Mouse (Mus musculus) inflammation-experienced regulatory T-cells, adult 16 weeks (primary cell): ENCODE measurements around the gene Hoxd4. TPM values are rescaled to one million over a fixed set of nuclear protein-coding genes. Genes with fewer than 3 reads are reported as not detected.

ENCODE experiments used
- polyA plus RNA-seq: library from polyadenylated mRNA; unstranded; fragments of 100-300 nt; shearing (Covaris generic); gene quantifications from one replicate; pipeline ENCODE4 v1.2.1, GENCODE M21; 2017

Gene Hoxd4
- polyA plus RNA-seq, result not detected

DNA sequence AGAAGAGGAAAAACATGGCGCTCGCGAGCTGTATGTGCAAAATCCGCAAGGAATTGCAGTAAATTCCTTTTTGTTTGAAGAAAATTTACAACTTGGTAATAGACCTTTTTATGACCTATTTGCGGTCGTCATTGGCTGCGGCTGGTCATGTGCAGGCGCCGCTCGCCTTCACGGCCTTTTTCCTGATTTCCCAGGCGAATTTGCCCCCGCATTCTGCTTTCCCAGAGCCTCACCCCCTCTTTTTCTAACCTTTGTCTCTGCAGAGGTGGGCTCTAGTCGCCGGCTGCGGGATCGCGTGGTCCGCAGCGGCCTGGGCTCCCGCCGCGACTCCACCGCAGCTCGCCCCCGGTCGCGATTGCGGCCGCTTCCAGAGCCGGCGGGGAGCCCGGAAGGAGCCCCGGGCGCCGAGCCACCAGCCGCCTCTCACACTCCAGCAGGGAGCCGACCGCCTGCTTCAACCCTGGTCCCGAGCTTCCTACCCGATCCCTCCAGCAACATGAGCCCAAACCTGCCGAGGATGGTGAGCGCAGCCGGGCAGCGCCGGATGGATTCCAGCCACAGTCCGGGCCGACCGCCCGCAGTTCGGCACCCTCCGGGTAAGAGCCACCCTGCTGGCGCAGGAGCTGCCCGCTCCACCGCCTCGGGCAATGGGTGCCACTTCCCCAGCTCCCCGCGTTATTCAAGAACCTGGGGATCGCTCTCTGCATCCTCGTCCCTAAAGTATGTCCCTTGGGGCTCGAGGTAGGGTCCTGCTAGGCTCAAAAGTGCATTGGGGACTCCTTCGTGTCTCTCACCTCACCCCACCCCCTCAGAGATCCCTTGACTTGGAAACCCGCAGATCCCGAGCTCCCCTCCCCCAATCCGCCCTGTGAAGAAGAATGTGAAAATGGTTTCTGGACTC lies at the start of gene Hoxd4, which contains the start of gene Hoxd3:
Gene Hoxd4, plus strand, starts transcription at position 209 of the 901 bp plus-strand sequence.
Gene Hoxd3, plus strand, starts transcription at position 207 of the 901 bp plus-strand sequence.

DNA sequence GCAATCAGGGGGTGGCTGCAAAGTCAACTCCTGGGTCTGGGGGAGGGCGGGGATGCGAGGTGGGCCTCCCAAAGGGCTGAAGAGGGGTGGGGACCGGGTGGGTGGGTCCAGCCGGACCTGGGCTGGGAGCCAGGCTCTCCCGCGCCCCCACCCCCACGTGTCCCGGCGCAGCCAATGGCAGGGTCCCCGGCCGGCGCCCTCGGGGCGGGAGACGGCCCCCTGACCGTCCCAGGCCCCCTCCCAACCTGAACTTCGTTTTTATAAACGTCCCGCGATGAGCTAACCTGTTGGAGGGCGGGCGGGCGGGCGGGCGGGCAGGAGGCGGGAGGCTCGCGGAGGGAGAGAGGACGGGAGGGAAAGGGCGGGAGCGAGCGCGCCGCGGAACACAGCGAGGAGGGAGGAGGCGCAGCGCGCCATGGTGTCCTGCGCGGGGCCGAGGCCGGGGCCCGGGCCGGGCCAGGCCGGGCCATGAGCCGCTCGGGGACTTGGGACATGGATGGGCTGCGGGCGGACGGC lies 43.8 kb upstream of the Hoxd4 start, which contains the start of gene Hoxd13:
Gene Hoxd13, plus strand, starts transcription at position 469 of the 516 bp plus-strand sequence.

DNA sequence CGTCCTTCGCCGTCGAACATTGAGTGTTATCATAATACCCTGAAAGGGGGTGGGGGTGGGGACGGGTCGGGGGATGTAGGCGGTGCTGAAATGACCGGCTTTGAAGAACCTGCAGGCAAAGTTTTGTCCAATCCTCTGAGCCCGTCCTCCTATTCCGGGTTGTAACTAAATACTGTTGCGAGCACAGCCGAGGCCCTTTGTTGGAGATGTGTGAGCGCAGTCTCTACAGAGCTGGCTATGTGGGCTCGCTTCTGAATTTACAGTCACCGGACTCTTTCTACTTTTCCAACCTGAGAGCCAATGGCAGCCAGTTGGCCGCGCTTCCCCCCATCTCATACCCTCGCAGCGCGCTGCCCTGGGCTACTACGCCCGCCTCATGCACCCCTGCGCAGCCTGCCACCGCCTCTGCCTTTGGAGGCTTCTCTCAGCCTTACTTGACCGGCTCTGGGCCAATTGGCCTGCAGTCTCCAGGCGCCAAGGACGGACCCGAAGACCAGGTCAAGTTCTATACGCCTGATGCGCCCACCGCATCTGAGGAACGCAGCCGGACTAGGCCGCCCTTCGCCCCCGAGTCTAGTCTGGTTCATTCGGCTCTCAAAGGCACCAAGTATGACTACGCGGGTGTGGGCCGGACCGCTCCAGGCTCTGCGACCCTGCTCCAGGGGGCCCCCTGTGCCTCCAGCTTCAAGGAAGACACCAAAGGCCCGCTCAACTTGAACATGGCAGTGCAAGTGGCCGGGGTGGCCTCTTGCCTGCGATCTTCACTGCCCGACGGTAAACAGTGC lies 36.7 kb upstream of the Hoxd4 start, which contains the start of gene Hoxd12:
Gene Hoxd12, plus strand, starts transcription at position 133 of the 785 bp plus-strand sequence.

DNA sequence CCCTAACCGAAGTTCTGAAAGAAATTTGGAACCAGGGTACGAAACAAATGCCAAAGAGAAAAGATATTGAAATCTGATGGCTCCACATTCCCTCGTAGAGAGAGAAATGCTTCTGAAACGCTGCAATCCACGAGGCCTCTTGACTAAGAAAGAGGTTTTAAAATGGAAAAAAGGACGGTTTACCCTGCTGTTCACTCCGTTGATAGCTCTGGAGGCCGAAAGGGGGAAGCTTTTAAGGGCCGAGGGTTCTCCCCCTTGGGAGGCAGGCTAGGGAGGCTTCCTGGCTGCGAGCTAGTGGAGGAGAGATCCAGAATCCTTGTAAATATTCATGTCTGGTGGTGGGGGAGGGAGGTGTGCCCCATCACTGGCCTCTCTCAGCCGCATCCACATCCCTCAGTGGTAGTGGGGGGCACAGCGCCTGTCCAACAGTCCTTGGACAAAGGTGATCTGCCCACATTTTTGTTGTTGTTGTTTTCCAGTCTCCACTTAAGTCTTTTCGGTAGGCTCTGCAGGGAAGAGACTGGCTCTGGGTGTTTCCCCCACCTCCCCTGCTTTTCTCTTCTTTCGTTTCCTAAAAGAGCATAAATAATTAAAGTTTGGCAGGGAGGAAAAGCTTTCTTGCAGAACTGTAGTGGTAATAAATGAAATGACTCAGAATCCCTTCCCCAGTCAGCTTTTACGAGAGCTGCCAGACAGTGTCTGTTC lies 32.7 kb upstream of the Hoxd4 start, which contains the start of gene Hoxd11:
Gene Hoxd11, plus strand, starts transcription at position 667 of the 705 bp plus-strand sequence.

DNA sequence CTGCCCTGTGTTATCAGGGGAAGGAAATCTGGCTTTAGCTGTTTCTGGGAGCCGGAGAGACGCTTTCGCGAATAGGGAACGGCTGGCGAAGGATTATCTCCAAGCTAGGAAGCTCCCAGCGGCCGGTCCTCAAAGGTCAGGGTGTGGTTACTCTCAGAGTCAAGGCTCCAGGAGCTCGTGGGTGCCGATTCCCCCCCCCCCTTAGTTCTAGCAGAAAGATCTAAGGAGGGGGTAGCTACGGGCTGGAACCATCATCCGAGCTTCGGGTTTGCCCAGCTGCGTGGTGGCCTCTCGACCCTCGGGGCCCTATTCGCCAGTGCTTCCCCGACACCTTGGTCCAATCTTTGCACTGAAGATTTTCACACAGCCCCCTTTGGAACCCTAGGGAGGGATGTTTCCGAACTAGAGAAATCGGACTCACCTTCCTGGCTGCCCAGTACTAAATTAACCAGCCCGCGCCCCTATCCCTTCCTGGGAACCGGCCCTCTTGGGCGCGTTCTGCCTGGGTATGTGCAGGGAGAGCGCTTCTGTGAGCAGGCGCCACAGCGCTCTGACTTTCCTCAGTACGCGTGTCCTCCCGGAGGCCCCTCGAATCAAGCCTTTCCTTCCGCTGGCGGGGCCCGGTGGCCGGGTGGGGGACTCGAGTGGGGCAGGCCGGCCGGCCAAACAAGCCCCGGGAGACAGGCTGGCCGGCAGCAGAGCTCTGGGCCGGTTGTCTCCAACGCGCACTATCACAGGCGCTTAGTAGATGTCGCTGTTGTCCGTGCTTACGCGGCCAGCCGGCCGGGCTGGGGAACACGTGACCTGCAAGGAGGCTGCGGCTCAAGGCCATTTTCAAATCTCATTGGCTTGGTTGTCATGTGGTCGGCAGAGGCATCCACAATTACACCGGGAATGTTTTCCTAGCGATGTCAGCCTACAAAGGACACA lies 20.4 kb upstream of the Hoxd4 start, which contains the start of gene Hoxd10:
Gene Hoxd10, plus strand, starts transcription at position 903 of the 930 bp plus-strand sequence.

DNA sequence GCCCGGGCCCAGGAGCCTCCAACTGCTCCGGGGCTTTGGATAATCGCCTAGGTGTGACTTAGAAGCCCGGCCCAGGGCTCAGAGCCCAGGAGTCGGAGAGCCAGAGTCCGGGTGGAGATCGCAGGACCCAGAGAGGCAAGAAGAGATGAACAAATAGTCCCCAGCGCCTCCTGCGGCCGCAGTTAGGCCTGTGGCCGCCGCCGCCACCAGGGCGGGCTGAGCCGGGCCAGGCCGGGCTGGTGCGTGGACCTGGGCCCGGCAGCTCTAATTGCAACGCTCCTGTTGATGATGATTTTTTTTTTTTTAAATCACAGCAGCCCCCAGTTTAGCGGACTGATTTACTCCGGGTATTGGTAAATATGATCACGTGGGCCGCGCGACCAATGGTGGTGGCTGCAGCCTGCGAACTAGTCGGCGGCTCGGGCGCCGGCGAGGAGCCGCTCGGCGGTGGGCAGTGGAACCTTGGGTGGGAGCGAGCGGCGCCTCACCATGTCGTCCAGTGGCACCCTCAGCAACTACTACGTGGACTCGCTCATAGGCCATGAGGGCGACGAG lies 14.1 kb upstream of the Hoxd4 start, which contains the start of gene Hoxd9:
Gene Hoxd9, plus strand, starts transcription at position 161 of the 555 bp plus-strand sequence.

DNA sequence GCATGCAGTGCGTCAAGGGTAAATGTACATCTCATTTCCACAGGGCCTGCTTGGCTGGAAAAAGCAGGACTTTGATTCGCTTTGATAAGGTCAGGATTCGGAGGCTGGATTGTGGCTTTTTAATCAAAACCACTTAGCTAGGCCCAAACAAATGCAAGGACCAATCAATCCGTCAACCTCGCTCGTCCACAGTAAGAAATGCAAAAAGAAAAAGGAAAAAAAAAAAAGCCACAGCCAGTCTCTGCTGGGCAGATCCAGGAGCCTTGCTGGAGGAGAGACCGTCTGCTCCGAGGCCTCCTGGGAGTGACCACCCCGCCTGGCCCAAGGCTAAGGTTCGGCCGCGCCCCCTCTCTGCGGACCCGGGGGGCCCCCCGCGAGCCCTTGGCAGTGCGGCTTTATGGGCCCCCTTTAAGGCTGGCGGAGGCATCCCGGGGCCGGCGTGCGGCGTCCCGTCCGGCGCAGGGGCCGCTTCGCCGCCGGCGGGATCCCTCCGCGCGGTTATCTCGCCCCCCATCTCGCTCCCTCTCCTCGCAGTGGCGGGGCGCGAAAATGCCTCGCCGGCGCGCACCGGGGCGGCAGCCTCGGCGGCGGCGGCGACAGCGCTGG lies 7.2 kb upstream of the Hoxd4 start, which contains the start of gene Hoxd8:
Gene Hoxd8, plus strand, starts transcription at position 223 of the 606 bp plus-strand sequence.

DNA sequence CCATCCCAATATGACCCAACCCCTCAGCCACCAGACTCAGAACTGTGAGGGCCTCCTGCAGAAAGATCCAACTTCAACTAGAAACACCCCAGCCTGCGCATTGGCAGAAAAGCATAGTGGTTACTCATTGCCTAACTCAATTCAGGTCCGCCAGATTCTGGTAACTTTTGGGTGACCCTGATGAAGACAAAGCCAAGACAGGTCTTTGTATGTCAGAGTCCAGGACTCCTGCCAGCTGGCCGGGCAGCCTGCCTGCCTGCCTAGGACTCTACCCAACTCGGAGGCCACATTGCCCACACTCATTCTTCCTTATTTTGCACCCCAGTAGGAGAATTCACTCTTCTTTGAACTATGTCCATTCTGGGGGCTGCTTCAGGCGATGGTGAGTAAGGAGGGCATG lies 14.8 kb downstream of the Hoxd4 start, which contains the start of gene Gm28230:
Gene Gm28230, plus strand, starts transcription at position 178 of the 400 bp plus-strand sequence.

DNA sequence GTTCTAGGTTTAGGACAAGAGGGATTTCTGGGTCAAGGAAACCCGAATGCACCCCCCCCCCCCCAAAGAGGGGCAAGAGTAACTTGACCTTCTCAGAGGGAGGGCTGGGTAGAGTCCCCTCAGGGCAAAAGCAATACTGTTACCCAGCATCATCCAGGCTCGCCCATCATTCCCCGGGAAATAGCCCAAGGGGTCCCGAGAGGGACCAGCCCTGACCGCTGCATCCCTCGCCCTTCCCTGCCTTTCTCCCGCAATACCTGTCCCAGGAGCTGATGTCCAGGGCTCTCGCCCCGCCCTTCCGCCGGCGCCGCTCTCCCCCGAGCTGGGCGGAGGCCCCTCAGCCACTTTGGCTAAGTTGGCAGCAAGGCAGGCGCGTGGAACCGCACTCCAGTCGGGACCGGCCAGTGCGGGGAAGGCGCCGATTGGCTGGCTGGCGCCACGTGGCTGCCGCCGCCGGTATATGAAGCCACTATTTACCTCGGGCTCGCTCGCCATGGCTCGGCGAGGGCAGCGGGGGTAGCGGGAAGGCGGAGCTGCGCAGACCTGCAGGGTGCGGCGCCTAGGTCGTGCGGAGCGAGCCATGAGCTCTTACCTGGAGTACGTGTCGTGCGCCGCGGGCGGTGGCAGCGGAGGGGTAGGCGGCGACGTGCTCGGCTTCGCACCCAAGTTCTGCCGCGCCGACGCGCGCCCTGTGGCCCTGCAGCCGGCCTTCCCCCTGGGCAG lies 51.0 kb downstream of the Hoxd4 start, which contains the start of gene Hoxd1:
Gene Hoxd1, plus strand, starts transcription at position 459 of the 723 bp plus-strand sequence.

Other genes starting within 250 kb of the Hoxd4 start
- gene Lnpk, start 132.5 kb upstream of the Hoxd4 start, polyA plus RNA-seq, result 22.2 TPM
- not detected for gene Evx2, start 52.4 kb upstream of the Hoxd4 start, polyA plus RNA-seq
- gene Hoxd13, start 43.6 kb upstream of the Hoxd4 start, polyA plus RNA-seq, result not detected
- not detected for gene Hoxd12, start 36.9 kb upstream of the Hoxd4 start, polyA plus RNA-seq
- not detected for gene Hoxd11, start 32.4 kb upstream of the Hoxd4 start, polyA plus RNA-seq
- not detected for gene Hoxd10, start 20.0 kb upstream of the Hoxd4 start, polyA plus RNA-seq
- not detected for gene Hoxd9, start 14.2 kb upstream of the Hoxd4 start, polyA plus RNA-seq
- not detected for gene Hoxd8, start 7.3 kb upstream of the Hoxd4 start, polyA plus RNA-seq
- not detected for gene Hoxd3, start within 50 bp of the Hoxd4 start, polyA plus RNA-seq
- not detected for gene Gm28230, start 14.8 kb downstream of the Hoxd4 start, polyA plus RNA-seq
- not detected for gene Hoxd1, start 51.1 kb downstream of the Hoxd4 start, polyA plus RNA-seq
- gene Mtx2, start 113.9 kb downstream of the Hoxd4 start, polyA plus RNA-seq, result 21.3 TPM